Mouse (Mus musculus) adrenal gland, postnatal 4 days (tissue): ENCODE results near the gene Atp1a1. TPM values are rescaled to one million over a fixed set of nuclear protein-coding genes. Genes with fewer than 3 reads are reported as not detected.

Experiments used
- total RNA-seq, 2 experiments: library from RNA; stranded (reverse); gene quantifications; 2 replicates each; pipeline ENCODE4 v1.2.3; 2021

The Atp1a1 gene
- total RNA-seq, 2 experiments from 2014 or later, result 675 to 838 TPM

Other genes starting within 250 kb of the Atp1a1 start
- gene Igsf3, start 227.6 kb downstream of the Atp1a1 start, total RNA-seq, result 10 to 100 TPM; 15.4 to 20.3 TPM
- 1 to 10 TPM; 1.0 to 1.1 TPM for gene Mab21l3, start 244.3 kb upstream of the Atp1a1 start, total RNA-seq